Mouse (Mus musculus): ENCODE results near the gene Zfp750.

The Zfp750 gene

DNA sequence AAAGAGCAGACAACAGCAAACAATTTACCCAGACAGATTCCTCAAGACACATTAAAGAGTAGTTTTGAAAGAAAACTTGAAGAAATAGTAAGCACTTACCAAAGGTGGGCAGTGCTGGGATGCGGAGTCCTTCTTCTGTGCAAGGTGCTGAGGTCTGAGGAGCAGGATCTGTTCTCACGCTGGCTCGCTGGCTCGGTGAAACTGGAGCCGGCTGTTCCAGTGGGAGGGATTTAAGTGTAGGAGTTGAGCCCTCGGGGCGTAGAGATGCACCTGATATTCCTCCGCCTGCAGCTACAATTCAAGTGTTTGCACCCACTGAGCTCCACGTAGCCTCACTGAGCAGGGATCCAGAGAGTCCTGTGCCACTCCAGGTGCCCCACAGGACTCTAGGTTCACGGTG is at the start of gene Zfp750:
Gene Zfp750 (minus strand): TSS at position 203 of the 400 bp plus-strand sequence.
- no peak for DNase-seq (ENCODE audit: low spot score)

GRCm38 (mm10) chr11:121564265-121564664 is 45.1 kb upstream of the Zfp750 start:
- no peak for DNase-seq (ENCODE audit: low spot score)

DNA sequence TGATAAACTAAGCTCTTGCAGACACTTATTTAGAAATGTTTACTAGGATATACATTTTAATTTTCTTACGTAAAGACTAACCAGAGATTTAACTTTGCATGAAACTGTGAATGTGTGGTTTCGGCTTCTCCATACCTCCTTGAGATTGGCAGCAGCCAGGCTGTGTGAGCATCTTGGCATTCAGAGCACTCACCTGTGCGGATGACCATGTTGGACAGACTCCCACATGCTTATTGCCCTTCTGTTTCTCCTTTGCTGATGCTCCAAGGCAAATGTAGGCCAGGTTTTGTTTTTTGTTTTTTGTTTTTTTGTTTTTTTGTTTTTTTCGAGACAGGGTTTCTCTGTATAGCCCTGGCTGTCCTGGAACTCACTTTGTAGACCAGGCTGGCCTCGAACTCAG is 44.2 kb upstream of the Zfp750 start:
- DNase-seq (ENCODE audit: low spot score), result no peak

DNA sequence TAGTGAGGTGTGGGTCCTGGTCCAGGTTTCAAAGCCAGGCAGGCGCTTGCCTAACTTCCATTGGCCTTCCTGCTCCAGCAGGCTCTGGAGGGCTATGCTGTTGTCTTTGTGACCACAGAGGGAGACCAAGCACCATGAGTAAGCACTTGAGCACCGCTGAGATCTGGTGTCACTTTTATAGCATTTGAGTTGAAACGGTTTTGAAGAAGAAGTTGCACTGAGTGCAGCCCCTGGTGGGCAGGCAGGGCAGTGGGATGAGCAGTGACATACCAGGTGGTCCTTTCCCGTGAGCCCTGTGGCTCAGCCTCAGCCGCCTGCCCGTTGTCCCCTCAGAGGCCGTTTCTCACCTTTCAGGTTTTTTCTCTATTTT is 41.1 kb upstream of the Zfp750 start:
- DNase-seq (ENCODE audit: low spot score), result no peak

DNA sequence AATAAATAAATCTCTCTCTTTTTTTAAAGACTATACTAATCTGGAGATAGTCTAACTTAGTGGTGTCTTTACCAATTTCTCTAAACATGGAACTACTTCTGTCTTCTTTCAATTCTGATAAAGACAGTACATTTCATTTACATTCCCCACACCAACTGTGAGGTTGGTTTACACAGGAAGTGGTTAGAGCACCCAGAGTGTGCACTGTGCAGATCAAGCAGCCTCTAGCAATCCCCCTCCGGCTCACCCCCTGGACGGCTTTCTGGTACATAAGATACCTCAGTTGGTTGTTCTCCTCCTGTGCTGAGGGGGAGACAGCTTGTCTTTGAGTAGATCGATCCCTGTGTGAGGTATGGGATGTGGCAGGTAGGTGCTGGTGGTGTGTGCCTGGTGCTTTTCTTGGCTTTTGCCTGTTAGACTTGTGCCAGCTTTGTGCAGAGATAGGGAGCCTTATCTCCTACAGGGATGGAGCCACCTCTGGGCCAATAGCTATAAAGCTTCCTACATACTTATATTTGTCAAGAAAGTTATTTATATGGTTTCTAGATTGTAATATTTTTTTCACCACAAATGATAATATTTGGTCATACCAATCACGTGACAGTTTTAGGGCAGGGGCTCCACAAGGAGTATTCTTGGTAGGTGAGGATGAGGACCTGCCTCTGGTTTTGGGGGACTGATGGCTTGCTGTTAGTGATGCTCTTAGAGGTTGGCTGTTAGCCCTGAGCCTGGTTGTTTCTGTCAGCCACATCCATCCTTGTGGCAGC is 40.6 kb upstream of the Zfp750 start:
- DNase-seq (ENCODE audit: low spot score), result no peak

DNA sequence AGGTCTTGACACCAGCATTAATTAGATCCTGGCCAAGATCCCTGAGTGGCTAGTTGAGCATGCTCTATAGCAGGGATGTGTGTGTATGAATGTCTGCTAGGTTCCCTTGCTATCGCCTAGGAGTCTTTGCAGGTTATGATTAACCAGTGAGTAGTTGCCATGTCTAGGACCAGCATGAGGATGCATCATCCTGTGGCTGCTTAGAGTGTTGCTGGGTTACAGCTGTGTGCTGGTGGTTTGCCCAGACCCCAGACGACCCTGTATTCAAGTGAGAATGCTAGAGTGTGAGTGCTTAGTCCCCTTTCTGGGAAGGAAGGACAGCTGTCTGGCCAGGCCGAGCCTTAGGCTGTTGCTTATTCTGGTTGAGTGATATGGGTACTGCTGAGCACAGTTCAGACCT is 39.4 kb upstream of the Zfp750 start:
- no peak for DNase-seq (ENCODE audit: low spot score)

DNA sequence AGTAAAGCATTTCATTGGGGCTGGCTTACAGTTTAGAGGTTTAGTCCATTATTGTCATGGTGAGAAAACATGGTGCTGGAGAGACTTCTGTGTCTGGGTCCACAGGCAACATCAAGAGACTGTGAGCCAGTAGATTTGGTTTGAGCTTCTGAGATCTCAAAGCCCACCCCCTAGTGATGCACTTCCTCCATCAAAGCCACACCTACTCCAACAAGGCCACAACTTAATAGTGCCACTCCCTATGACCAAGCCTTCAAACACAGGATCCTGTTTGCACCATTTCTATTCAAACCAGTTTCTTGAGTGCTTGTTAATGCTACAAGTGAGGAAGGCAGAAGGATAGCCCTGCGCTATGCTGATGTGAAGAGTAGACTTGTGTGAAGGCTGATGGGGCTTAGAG is 38.8 kb upstream of the Zfp750 start:
- DNase-seq (ENCODE audit: low spot score), result no peak

DNA sequence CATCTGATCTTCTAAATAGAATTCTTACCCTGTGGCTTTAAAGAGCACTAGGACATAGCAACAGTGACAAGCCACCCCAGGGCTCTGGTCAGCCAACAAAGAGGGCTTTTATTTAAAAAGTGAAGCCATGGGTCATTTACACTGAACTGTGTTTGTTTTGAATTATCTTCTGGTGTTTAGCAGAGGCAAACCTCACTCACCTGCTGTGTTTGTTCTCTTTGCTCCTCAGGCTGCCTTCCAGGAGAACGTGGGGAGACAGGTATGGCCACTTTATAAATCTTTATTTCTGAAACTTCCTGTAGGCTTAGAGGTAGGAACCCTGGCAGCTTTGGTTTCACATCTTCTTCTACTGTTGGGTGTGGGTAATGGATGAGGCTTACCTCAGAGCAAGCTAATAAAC is 37.6 kb upstream of the Zfp750 start:
- no peak for DNase-seq (ENCODE audit: low spot score)

DNA sequence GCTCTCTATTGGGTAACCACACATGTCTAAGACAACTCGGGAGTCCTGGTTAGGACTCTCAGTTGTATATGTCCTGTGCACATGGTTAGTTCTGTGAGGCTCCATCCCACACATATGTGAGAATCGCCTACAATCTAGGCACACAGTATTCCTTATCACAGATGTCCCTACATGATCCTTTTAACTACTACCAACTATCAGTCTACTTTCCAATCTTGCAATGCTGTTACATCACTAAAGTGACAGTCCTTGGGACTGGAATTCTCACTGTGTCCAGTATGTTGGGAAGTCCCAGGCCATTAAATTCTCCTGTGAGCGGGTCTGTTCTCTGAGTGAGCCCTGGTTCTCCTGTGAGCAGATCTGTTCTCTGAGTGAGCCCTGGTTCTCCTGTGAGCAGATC is 34.3 kb upstream of the Zfp750 start:
- no peak for DNase-seq (ENCODE audit: low spot score)

DNA sequence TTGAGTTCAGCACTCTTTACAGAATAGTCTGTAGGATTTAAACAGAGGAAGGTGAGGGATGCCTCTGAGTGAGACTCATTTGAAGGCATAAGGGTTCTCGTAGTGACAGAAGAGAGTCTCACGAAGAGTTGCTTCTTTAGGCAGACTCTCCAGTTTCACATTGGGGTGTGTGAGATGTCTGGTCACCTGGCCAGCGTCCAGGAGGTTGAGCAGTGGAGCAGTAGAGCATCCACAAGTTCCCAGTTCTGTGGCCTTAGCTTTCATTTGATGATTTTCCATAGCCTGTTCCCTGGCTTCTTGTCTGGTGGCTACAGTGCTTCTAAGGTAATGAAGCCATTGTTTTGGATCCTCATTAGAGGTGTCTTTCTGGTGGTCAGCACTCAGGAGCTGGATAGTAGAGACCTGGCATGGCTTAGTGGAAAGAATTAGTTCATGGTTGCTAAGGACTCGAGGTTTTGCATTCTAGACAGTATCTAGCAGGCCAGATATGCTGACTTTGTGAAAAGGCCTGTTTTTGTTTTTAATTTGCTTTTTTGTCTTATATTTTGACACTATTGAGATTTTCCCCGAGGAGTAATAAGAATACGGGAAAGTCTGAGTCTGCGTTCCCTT is 33.8 kb upstream of the Zfp750 start:
- no peak for DNase-seq (ENCODE audit: low spot score)

GRCm38 (mm10) chr11:121552167-121552566 is 33.0 kb upstream of the Zfp750 start:
- DNase-seq (ENCODE audit: low spot score), result no peak

GRCm38 (mm10) chr11:121551206-121551799 is 32.2 kb upstream of the Zfp750 start:
- no peak for DNase-seq (ENCODE audit: low spot score)

GRCm38 (mm10) chr11:121549843-121550647 is 30.9 kb upstream of the Zfp750 start:
- no peak for DNase-seq (ENCODE audit: low spot score)

DNA sequence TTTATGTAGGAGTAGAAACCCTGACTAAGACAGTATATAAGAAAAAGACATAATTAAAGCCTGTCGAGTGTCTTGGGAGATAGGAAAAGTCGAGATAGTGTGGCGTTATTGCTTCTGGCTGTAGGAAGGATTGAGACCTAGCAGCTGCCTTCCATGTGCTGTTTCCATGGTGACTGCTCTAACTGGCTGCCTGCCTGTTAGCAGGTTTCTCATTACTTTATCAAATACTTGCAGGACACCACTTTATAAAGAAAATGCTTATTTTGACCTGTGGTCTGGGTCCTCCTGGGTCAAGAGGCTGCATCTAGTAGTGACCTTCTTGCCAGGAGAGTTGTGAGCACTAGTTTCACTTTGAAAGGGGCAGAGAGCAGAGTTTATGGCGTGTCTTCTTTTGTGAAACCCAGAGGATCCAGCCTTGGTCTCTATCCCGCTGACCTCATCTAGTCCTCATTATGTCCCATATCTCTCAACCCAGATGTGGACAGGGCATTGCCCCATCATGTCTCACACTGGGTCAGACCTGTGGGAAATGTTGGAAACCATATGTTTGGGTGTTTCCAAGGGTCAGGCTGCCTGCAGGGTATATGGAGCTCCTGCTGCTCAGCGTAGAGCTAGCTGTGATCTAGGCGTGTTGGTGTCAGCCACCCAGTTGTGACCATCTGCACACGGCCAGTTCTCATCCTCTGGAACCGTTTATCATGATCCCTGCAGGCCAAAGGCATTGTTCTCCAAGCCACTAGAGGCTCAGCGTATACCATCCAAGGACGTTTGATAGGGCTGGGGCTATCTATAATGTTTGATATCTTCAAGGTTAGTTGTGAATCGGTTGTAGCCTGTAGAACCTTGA is 30.1 kb upstream of the Zfp750 start:
- DNase-seq (ENCODE audit: low spot score), result peak; percentile 25

GRCm38 (mm10) chr11:121547925-121548324 is 28.8 kb upstream of the Zfp750 start:
- no peak for DNase-seq (ENCODE audit: low spot score)

DNA sequence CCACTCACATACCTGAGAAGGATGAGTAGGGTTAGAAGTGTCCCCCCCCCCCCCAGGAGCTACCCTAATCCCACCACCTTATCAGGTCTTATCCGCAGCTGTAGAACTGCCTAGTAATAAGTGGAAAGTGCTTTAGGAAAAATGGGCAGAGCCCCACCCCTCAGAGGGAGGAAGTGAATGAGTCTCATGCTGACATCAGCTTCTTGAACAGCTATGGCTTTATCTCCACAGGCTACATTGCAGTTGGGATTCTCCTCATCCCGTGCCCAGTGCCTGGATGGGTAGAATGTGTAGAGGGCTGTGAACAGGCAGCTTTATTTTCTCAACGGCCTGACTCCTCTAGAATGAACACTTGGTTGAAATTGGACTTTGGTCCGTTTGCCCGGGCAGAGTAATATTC is 28.1 kb upstream of the Zfp750 start:
- DNase-seq (ENCODE audit: low spot score), result no peak

GRCm38 (mm10) chr11:121545398-121546034 is 26.4 kb upstream of the Zfp750 start:
- no peak for DNase-seq (ENCODE audit: low spot score)

GRCm38 (mm10) chr11:121544755-121545397 is 25.7 kb upstream of the Zfp750 start:
- DNase-seq (ENCODE audit: low spot score), result no peak

- DNase-seq (ENCODE audit: low spot score), result no peak
Observed at GRCm38 (mm10) chr11:121543922-121544321, 24.8 kb upstream of the Zfp750 start.

DNA sequence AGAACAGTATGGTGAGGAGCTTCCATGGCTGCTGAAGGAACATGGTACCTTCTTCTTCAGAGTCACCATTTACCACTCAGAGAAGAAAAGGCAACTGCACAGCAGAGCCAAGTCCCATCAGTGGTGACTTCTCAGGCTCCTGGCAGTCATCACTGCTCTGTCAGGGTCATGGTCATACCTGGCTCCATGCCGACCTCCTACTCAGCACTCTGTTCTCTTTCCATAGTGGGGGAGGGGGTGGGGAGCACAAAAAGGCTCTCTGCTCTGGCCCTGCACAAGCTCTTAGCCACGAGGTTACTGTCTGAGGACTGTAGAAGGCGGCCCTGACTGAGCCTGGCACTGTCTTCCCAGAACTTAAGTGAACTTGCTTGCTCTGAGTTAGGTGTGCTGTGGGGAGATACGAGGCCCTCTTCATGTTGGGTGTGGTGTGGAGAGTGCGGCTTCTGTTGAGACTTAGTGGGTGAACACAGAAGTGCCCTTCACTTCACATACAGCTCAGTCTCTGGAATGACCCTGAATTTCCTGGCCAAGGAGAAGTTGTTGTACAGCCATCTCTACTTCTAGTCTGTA is 24.2 kb upstream of the Zfp750 start:
- no peak for DNase-seq (ENCODE audit: low spot score)
